Mouse (Mus musculus) thymus, postnatal 10 days (tissue): Measurements from ENCODE around the gene Mfsd2b.

Experiments
- DNase-seq, 2 experiments: peaks; one replicate each; pipeline ENCODE4 v3.0.0; 2021; ENCODE audit warnings: low spot score in 2 of 2

Gene Mfsd2b

GRCm38 (mm10) chr12:4873531-4873930, 628 bp downstream of the Mfsd2b start:
- no peak for DNase-seq

- DNase-seq: no peak
These were observed 1.1 kb downstream of the Mfsd2b start for GRCm38 (mm10) chr12:4872983-4873477.

GRCm38 (mm10) chr12:4872273-4872672, 1.9 kb downstream of the Mfsd2b start:
- DNase-seq: no peak

- no peak for DNase-seq
These were observed 2.9 kb downstream of the Mfsd2b start for GRCm38 (mm10) chr12:4871260-4871659.

GRCm38 (mm10) chr12:4868924-4869323, 5.2 kb downstream of the Mfsd2b start:
- DNase-seq: no peak

- DNase-seq: no peak
These were observed 9.8 kb downstream of the Mfsd2b start for GRCm38 (mm10) chr12:4864338-4864690.

GRCm38 (mm10) chr12:4863654-4864337, 10.4 kb downstream of the Mfsd2b start:
- DNase-seq: no peak

GRCm38 (mm10) chr12:4862672-4863071, 11.5 kb downstream of the Mfsd2b start:
- no peak for DNase-seq

GRCm38 (mm10) chr12:4859241-4859914, 14.8 kb downstream of the Mfsd2b start:
- no peak for DNase-seq

- no peak for DNase-seq
These were observed 17.3 kb downstream of the Mfsd2b start for GRCm38 (mm10) chr12:4856834-4857233.

GRCm38 (mm10) chr12:4856160-4856559, 18.0 kb downstream of the Mfsd2b start:
- peak in 1 of 2 experiments; percentile 35 for DNase-seq

- DNase-seq: peak in 1 of 2 experiments; percentile 26
These were observed 30.4 kb downstream of the Mfsd2b start for GRCm38 (mm10) chr12:4843741-4844140.

- peak; percentile 78 to 79 for DNase-seq
These were observed 31.1 kb downstream of the Mfsd2b start, which contains the start of gene Wdcp for GRCm38 (mm10) chr12:4842890-4843597. Gene Wdcp, plus strand, starts transcription at chr12:4843303.

- DNase-seq: no peak
These were observed 31.7 kb downstream of the Mfsd2b start for GRCm38 (mm10) chr12:4842456-4842855.

- DNase-seq: peak; percentile 22 to 27
These were observed 32.7 kb downstream of the Mfsd2b start, which contains the start of gene Fkbp1b for GRCm38 (mm10) chr12:4841392-4841887. Gene Fkbp1b, minus strand, starts transcription at chr12:4841591.

- DNase-seq: no peak
These were observed 33.4 kb downstream of the Mfsd2b start for GRCm38 (mm10) chr12:4840741-4841140.

- DNase-seq: no peak
These were observed 34.1 kb downstream of the Mfsd2b start for GRCm38 (mm10) chr12:4840010-4840409.

GRCm38 (mm10) chr12:4836959-4837358, 37.2 kb downstream of the Mfsd2b start:
- DNase-seq: no peak

GRCm38 (mm10) chr12:4827256-4827655, 46.9 kb downstream of the Mfsd2b start:
- no peak for DNase-seq

GRCm38 (mm10) chr12:4817361-4818101, 56.6 kb downstream of the Mfsd2b start, which contains the start of gene Sf3b6:
Gene Sf3b6, plus strand, starts transcription at chr12:4817544.
- peak; percentile 98 to 99 for DNase-seq

- DNase-seq: no peak
These were observed 57.3 kb downstream of the Mfsd2b start for GRCm38 (mm10) chr12:4816680-4817360.
